Mouse (Mus musculus) embryonic fibroblast, embryonic 13.5 days (primary cell): Measurements from ENCODE around the gene Rab28.

ENCODE experiments used
- CTCF ChIP-seq: IDR thresholded peaks from 2 replicates; pipeline ENCODE4 v1.5.1; 2011; ENCODE audit warnings: mild to moderate bottlenecking, control low read depth, low read length, moderate library complexity, borderline replicate concordance; ENCODE audit not compliant: insufficient read depth
- POLR2A ChIP-seq: IDR thresholded peaks from 2 replicates; pipeline ENCODE4 v1.6.1; 2011; ENCODE audit warnings: low read depth, mild to moderate bottlenecking, control low read depth, low read length, moderate library complexity

DNA sequence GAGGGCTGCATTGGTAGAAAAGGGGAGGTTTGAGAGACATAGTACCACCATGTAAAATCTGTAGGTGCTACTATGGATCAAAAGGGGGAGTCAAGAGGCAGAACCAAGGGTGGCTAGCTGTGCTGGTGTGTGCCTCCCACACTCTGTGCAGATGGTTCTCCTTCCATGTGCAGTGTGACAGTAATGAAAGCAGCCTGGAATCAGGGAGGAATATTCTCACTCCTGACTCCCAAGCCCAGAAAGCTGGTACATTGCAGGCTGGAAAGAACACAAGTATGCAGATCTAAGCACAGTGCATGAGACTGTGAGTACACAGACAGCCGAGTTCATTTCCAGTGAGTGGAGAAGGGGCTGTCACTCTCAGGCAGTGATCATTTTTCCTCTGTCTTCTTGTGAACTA, 89.0 kb downstream of the Rab28 start:
- TF ChIP-seq CTCF (no peak), POLR2A (no peak)
